Mouse (Mus musculus) lung, embryonic 14.5 days (tissue): ENCODE data around the gene Gtf3c6. TPM values are rescaled to one million over a fixed set of nuclear protein-coding genes. Genes with fewer than 3 reads are reported as not detected.
"Not testable (repeated sequence)": the region's sequence is repeated elsewhere in the genome, so short reads cannot be mapped to it uniquely, and the experiment has no call there.

ENCODE experiments used
- ATAC-seq: fragments of 200-750 bp; cut with Nextera tagmentation; 2 replicates; pipeline ENCODE4 v1.8.0; 2017; ENCODE audit warnings: mild to moderate bottlenecking, moderate TSS enrichment, moderate library complexity; ENCODE audit not compliant: insufficient read depth
- DNase-seq: peaks from one replicate; pipeline ENCODE4 v3.0.0-alpha.2; 2015
- H3K27ac ChIP-seq: fragments of 300-500 bp; sonication (generic); 2 replicates; pipeline ENCODE4 v1.5.1; 2014; ENCODE audit warnings: low read depth, mild to moderate bottlenecking, moderate library complexity
- H3K27me3 ChIP-seq: fragments of 300-500 bp; sonication (generic); 2 replicates; pipeline ENCODE4 v1.6.1; 2014; ENCODE audit warnings: low read length, control low read depth; ENCODE audit not compliant: insufficient read depth
- H3K36me3 ChIP-seq: fragments of 300-500 bp; sonication (generic); 2 replicates; pipeline ENCODE4 v1.6.1; 2014; ENCODE audit warnings: control low read depth; ENCODE audit not compliant: insufficient read depth
- H3K4me1 ChIP-seq: fragments of 300-500 bp; sonication (generic); 2 replicates; pipeline ENCODE4 v1.6.1; 2014; ENCODE audit warnings: antibody characterized with exemption, control low read depth; ENCODE audit not compliant: insufficient read depth
- H3K4me2 ChIP-seq: fragments of 300-500 bp; sonication (generic); 2 replicates; pipeline ENCODE4 v1.6.1; 2014; ENCODE audit warnings: mild to moderate bottlenecking
- H3K4me3 ChIP-seq: fragments of 300-500 bp; sonication (generic); 2 replicates; pipeline ENCODE4 v1.5.1; 2014; ENCODE audit warnings: low read depth, low read length
- H3K9ac ChIP-seq: fragments of 300-500 bp; sonication (generic); 2 replicates; pipeline ENCODE4 v1.6.1; 2014
- H3K9me3 ChIP-seq: fragments of 300-500 bp; sonication (generic); 2 replicates; pipeline ENCODE4 v1.6.1; 2016; ENCODE audit warnings: low read depth, low read length, control low read depth
- CTCF ChIP-seq: IDR thresholded peaks from 2 replicates; pipeline ENCODE4 v1.5.1; 2016; ENCODE audit warnings: antibody characterized with exemption, low read depth
- WGBS: fragments of 180-500 bp; shearing (Covaris S2); extraction: QIAGEN DNeasy Blood & Tissue Kit; methylation state at CpG from one replicate; pipeline ENCODE4 v1.1.7; 2014; 5-methylcytosine and 5-hydroxymethylcytosine counted together
- polyA plus RNA-seq: library from polyadenylated mRNA; unstranded; fragments of >200 nt; fragmentation: Nextera tagmentation; extraction: Ambion mirVana; gene quantifications from 2 replicates; pipeline ENCODE4 v1.2.1, GENCODE M21; 2014

Gtf3c6 gene
- polyA plus RNA-seq: 108 and 112 TPM in 2 replicates

GRCm38 (mm10) chr10:40257414-40258255 is at the start of gene Gtf3c6:
Gene Gtf3c6 (minus strand): TSS chr10:40258108.
- peak within 1 kb of the TSS; percentile 91 for H3K4me2 ChIP-seq
- no peaks in the 10 kb centered on the region for H3K4me1 ChIP-seq
- no peak for TF ChIP-seq CTCF
- peaks cover 16% of the 10 kb centered on the region for H3K36me3 ChIP-seq
- under 1% methylated on average over 43 of the region's 43 CpGs for WGBS
- no peaks in the 10 kb centered on the region for H3K27me3 ChIP-seq
- H3K4me3 ChIP-seq: peak within 1 kb of the TSS; percentile 76
- H3K9ac ChIP-seq: peak within 1 kb of the TSS; percentile 92
- H3K27ac ChIP-seq: peak within 1 kb of the TSS; percentile 98
- DNase-seq: peak; percentile 98
- peak; percentile 70 for ATAC-seq
- H3K9me3 ChIP-seq: no peaks in the 10 kb centered on the region

- H3K27me3 ChIP-seq: no peaks in the 10 kb centered on the region
- H3K9ac ChIP-seq: no peak overlapping the region
- WGBS: 84% methylated on average over 1 of the region's 1 CpGs
- H3K4me3 ChIP-seq: no peak overlapping the region
- no peak for ATAC-seq
- peaks cover 4% of the 10 kb centered on the region; the same call in 1 of the 2 replicates for H3K9me3 ChIP-seq
- peak; percentile 29 for TF ChIP-seq CTCF
- no peak overlapping the region for H3K27ac ChIP-seq
- H3K4me2 ChIP-seq: no peak overlapping the region
- no peak for DNase-seq
- no peaks in the 10 kb centered on the region for H3K4me1 ChIP-seq
- H3K36me3 ChIP-seq: no peaks in the 10 kb centered on the region
Observed at GRCm38 (mm10) chr10:40305989-40306388, 48.1 kb upstream of the Gtf3c6 start.

- peak; percentile 100 for DNase-seq
- peak; percentile 97 for ATAC-seq
- no peak for TF ChIP-seq CTCF
- Histone ChIP-seq H3K4me3 (peak within 1 kb of the TSS; percentile 99), H3K4me1 (peaks cover 18% of the 10 kb centered on the region), H3K27me3 (no peaks in the 10 kb centered on the region), H3K9ac (peak within 1 kb of the TSS; percentile 97), H3K4me2 (peak within 1 kb of the TSS; percentile 75), H3K9me3 (peaks cover 4% of the 10 kb centered on the region; the same call in 1 of the 2 replicates), H3K36me3 (0 out of 2 replicates have a peak, but pooled peaks cover 2% of the 10 kb centered on the region), H3K27ac (peak within 1 kb of the TSS; percentile 98)
- WGBS: under 1% methylated on average over 55 of the region's 55 CpGs
Observed at GRCm38 (mm10) chr10:40302140-40302985, 44.5 kb upstream of the Gtf3c6 start, which contains the start of gene Amd1. Gene Amd1 (minus strand): TSS chr10:40302186.

- H3K4me3 ChIP-seq: peak overlapping the region; percentile 99
- H3K9ac ChIP-seq: peak overlapping the region; percentile 97
- ATAC-seq (peak; percentile 28), DNase-seq (peak; percentile 56)
- H3K27ac ChIP-seq: peak overlapping the region; percentile 95
- not testable (repeated sequence) for H3K9me3 ChIP-seq, H3K27me3 ChIP-seq, H3K36me3 ChIP-seq
- peaks cover 18% of the 10 kb centered on the region for H3K4me1 ChIP-seq
- H3K4me2 ChIP-seq: peak overlapping the region; percentile 75
- WGBS: under 1% methylated on average over 44 of the region's 91 CpGs
Observed at GRCm38 (mm10) chr10:40301181-40302075, 43.5 kb upstream of the Gtf3c6 start.

GRCm38 (mm10) chr10:40300648-40301171 is 42.8 kb upstream of the Gtf3c6 start:
- 1% methylated on average over 36 of the region's 36 CpGs for WGBS
- peak overlapping the region; percentile 97 for H3K9ac ChIP-seq
- TF ChIP-seq CTCF: no peak
- H3K4me1 ChIP-seq: peaks cover 18% of the 10 kb centered on the region
- H3K27me3 ChIP-seq: no peaks in the 10 kb centered on the region
- no peaks in the 10 kb centered on the region for H3K9me3 ChIP-seq
- H3K4me3 ChIP-seq: peak overlapping the region; percentile 99
- DNase-seq: peak; percentile 95
- ATAC-seq: peak; percentile 86
- H3K4me2 ChIP-seq: peak overlapping the region; percentile 75
- peak overlapping the region; percentile 95 for H3K27ac ChIP-seq
- 0 out of 2 replicates have a peak, but pooled peaks cover 2% of the 10 kb centered on the region for H3K36me3 ChIP-seq

GRCm38 (mm10) chr10:40292640-40293039 is 34.7 kb upstream of the Gtf3c6 start:
- Histone ChIP-seq H3K4me2 (no peak overlapping the region), H3K9ac (no peak overlapping the region), H3K4me3 (no peak overlapping the region), H3K36me3 (peaks cover 51% of the 10 kb centered on the region), H3K9me3 (no peaks in the 10 kb centered on the region), H3K27me3 (no peaks in the 10 kb centered on the region), H3K27ac (no peak overlapping the region), H3K4me1 (no peaks in the 10 kb centered on the region)
- ATAC-seq (no peak), DNase-seq (no peak)
- WGBS: 85% methylated on average over 6 of the region's 6 CpGs
- TF ChIP-seq CTCF: no peak
